Mouse (Mus musculus) forebrain, embryonic 11.5 days (tissue): ENCODE results near the gene Gm40460. TPM values are rescaled to one million over a fixed set of nuclear protein-coding genes. Genes with fewer than 3 reads are reported as not detected.
"Not testable (repeated sequence)": the region's sequence is repeated elsewhere in the genome, so short reads cannot be mapped to it uniquely, and the experiment has no call there.

ENCODE experiments used
- ATAC-seq: fragments of 200-750 bp; cut with Nextera tagmentation; replicated peaks from 2 replicates; pipeline ENCODE4 v1.8.0; 2017; ENCODE audit warnings: moderate TSS enrichment; ENCODE audit not compliant: low FRiP score
- DNase-seq: peaks from one replicate; pipeline ENCODE4 v3.0.0-alpha.2; 2017; ENCODE audit warnings: low spot score
- H3K27ac ChIP-seq: fragments of 300-500 bp; sonication (generic); 2 replicates; pipeline ENCODE4 v1.5.1; 2014; ENCODE audit warnings: low read depth, low read length
- H3K27me3 ChIP-seq: fragments of 300-500 bp; sonication (generic); 2 replicates; pipeline ENCODE4 v1.6.1; 2014; ENCODE audit warnings: mild to moderate bottlenecking, low read length, mixed read lengths; ENCODE audit not compliant: control insufficient read depth, insufficient read depth
- H3K36me3 ChIP-seq: fragments of 300-500 bp; sonication (generic); 2 replicates; pipeline ENCODE4 v1.6.1; 2014; ENCODE audit warnings: mild to moderate bottlenecking, low read length, moderate library complexity, mixed read lengths; ENCODE audit not compliant: control insufficient read depth, insufficient read depth
- H3K4me1 ChIP-seq: fragments of 300-500 bp; sonication (generic); replicated peaks from 2 replicates; pipeline ENCODE4 v1.6.1; 2014; ENCODE audit warnings: low read length, mixed read lengths; ENCODE audit not compliant: control insufficient read depth, insufficient read depth
- H3K4me2 ChIP-seq: fragments of 300-500 bp; sonication (generic); 2 replicates; pipeline ENCODE4 v1.6.1; 2014; ENCODE audit warnings: low read depth, mild to moderate bottlenecking, low read length, moderate library complexity, mixed read lengths; ENCODE audit not compliant: severe bottlenecking
- H3K4me3 ChIP-seq: fragments of 300-500 bp; sonication (generic); 2 replicates; pipeline ENCODE4 v1.5.1; 2014; ENCODE audit warnings: low read depth, low read length
- H3K9ac ChIP-seq: fragments of 300-500 bp; sonication (generic); 2 replicates; pipeline ENCODE4 v1.6.1; 2014; ENCODE audit warnings: low read length
- H3K9me3 ChIP-seq: fragments of 300-500 bp; sonication (generic); 2 replicates; pipeline ENCODE4 v1.6.1; 2016; ENCODE audit warnings: low read length, mixed read lengths; ENCODE audit not compliant: control insufficient read depth
- WGBS: fragments of 180-500 bp; shearing (Covaris S2); extraction: QIAGEN DNeasy Blood & Tissue Kit; methylation state at CpG from one replicate; pipeline ENCODE4 v1.1.7; 2014; 5-methylcytosine and 5-hydroxymethylcytosine counted together
- polyA plus RNA-seq: library from polyadenylated mRNA; unstranded; fragments of >200 nt; fragmentation: Nextera tagmentation; extraction: Ambion mirVana; gene quantifications from 2 replicates; pipeline ENCODE4 v1.2.1, GENCODE M21; 2014

The Gm40460 gene
- polyA plus RNA-seq, 1 experiment from 2014 or later: not detected

DNA sequence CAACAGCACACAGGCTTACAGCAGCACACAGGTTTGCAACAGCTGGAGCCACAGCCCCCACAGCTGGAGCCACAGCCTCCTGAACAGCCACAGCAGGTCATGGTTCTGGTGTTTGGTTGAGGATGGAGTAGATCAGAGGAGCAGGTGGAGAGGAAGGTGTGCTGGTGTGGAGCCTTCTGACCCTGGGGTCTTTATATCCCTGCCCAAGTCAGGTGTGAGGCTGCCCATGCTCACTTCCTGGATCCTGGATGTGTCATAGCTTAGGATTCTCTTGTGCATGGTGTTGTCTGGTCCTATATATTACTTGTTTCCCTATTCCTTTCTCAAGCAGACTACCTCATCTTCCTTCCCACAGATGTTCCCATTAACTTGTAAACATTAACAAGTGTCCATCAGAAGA, 33.4 kb upstream of the Gm40460 start, which contains the start of gene Gm4559:
Gene Gm4559 (minus strand): TSS at position 101 of the 400 bp plus-strand sequence.
- ATAC-seq, H3K9ac ChIP-seq, H3K9me3 ChIP-seq, H3K27ac ChIP-seq, H3K27me3 ChIP-seq, H3K4me2 ChIP-seq, H3K4me1 ChIP-seq, DNase-seq, H3K4me3 ChIP-seq, H3K36me3 ChIP-seq: not testable (repeated sequence)

DNA sequence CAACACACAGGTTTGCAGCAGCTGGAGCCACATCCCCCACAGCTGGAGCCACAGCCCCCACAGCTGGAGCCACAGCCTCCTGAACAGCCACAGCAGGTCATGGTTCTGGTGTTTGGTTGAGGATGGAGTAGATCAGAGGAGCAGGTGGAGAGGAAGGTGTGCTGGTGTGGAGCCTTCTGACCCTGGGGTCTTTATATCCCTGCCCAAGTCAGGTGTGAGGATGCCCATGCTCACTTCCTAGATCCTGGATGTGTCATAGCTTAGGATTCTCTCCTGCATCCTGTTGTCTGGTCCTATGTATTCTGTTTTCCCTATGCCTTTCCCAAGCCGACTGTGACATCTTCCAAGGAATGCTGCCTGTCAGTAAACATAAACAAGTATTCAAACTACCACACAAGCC, 17.4 kb upstream of the Gm40460 start, which contains the start of gene Gm2431:
Gene Gm2431 (minus strand): TSS at position 101 of the 400 bp plus-strand sequence.
- H3K27ac ChIP-seq, H3K9me3 ChIP-seq, H3K4me2 ChIP-seq, H3K9ac ChIP-seq, H3K27me3 ChIP-seq, H3K36me3 ChIP-seq, H3K4me3 ChIP-seq, ATAC-seq, DNase-seq, H3K4me1 ChIP-seq: not testable (repeated sequence)
- 71% methylated on average over 1 of the region's 1 CpGs for WGBS

DNA sequence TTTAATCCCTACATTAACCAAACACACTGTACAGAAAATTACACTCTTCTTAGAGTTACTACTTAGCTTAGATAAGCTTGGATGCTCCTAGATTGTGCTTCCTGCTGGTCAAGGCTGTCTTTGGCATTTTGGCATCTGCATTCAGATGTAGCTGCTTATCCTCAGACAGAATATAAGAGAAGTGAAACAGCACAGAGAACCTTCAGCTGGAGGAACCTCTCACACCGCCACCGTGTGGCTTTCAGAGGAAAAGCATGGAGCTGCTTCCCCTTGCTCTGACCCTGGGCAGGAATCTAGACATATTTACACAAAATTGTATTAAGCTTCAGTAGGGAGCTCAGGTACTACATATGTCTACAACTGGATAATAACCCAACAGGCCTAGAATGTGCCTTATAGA, 14.6 kb upstream of the Gm40460 start:
- ATAC-seq (no peak), DNase-seq (peak; percentile 55)
- Histone ChIP-seq H3K4me2 (no peak overlapping the region), H3K27me3 (no peaks in the 10 kb centered on the region), H3K9ac (no peak overlapping the region), H3K9me3 (no peaks in the 10 kb centered on the region), H3K27ac (no peak overlapping the region), H3K4me1 (no peaks in the 10 kb centered on the region), H3K36me3 (no peaks in the 10 kb centered on the region), H3K4me3 (no peak overlapping the region)
- WGBS: 0% methylated on average over 2 of the region's 2 CpGs

DNA sequence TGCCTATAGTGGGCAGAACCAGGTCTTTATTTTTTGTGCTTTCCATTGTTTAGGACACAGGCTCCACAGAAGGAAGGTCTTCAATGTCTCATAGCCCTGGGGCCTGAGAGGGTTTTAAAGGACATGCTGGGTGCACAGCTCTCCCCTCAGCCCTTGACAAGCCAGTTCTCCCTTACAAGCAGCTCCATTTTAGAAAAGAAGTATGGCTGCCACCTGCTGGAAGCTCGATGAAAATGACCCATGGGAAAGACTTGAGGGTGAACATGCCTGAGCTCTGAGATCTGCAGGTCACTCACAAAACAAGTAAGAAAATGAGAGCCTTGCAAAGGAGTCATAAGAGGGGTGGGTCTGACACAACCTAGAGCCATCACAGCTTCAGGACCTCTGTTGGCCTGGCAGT, 8.9 kb upstream of the Gm40460 start:
- no peaks in the 10 kb centered on the region for H3K9me3 ChIP-seq
- H3K36me3 ChIP-seq: no peaks in the 10 kb centered on the region
- H3K4me3 ChIP-seq: no peak overlapping the region
- H3K27me3 ChIP-seq: no peaks in the 10 kb centered on the region
- H3K27ac ChIP-seq: no peak overlapping the region
- H3K4me1 ChIP-seq: no peaks in the 10 kb centered on the region
- ATAC-seq (no peak), DNase-seq (no peak)
- WGBS: 7% methylated on average over 1 of the region's 1 CpGs
- H3K9ac ChIP-seq: no peak overlapping the region
- H3K4me2 ChIP-seq: no peak overlapping the region

DNA sequence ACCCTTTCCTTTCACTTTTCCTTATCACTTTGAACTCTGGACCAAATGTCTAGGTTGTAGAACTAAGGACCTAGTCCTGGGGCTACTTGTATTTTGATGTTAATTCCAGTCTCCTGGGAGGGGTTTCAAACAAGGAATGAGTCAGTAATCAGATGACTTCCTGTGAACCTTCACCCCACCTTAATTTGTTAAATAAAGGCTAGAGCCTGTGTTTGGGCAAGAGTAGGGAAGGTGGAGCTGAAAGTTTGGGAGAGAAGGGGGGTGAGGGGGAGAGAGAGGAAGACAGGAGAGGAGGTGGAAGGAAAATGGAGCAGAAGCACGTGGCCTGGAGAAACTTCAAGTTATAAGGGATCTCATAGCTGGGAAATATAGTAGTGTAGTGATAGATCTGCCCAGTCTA, 9.3 kb downstream of the Gm40460 start:
- DNase-seq: no peak
- no peaks in the 10 kb centered on the region for H3K27me3 ChIP-seq
- WGBS: 34% methylated on average over 1 of the region's 1 CpGs
- ATAC-seq: no peak
- no peak overlapping the region for H3K4me2 ChIP-seq
- H3K4me1 ChIP-seq: 0 out of 2 replicates have a peak, but pooled peaks cover 6% of the 10 kb centered on the region
- H3K4me3 ChIP-seq: no peak overlapping the region
- H3K9me3 ChIP-seq: no peaks in the 10 kb centered on the region; the same call in 1 of the 2 replicates
- H3K9ac ChIP-seq: no peak overlapping the region
- H3K36me3 ChIP-seq: no peaks in the 10 kb centered on the region
- H3K27ac ChIP-seq: no peak overlapping the region

DNA sequence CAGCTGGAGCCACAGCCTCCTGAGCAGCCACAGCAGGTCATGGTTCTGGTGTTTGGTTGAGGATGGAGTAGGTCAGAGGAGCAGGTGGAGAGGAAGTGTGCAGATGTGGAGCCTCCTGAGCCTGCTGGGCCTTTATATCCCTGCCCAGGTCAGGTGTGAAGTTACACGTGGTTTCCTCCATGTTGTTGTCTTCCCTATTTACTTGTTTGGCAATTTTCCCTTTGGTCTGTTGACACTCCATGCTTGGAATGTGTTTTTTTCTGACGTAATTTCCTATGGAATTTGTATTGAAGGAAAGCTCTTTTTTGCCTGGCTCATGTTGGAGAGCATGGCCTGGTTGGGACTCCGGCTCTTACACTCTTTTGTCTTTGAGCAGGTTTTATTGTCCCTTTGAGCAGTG, 11.0 kb downstream of the Gm40460 start, which contains the start of gene Krtap5-5:
Gene Krtap5-5 (minus strand): TSS at position 101 of the 400 bp plus-strand sequence.
- H3K4me2 ChIP-seq, H3K27me3 ChIP-seq, H3K9me3 ChIP-seq, H3K4me3 ChIP-seq, H3K4me1 ChIP-seq, H3K36me3 ChIP-seq, H3K27ac ChIP-seq, H3K9ac ChIP-seq, DNase-seq, ATAC-seq: not testable (repeated sequence)
- WGBS: 57% methylated on average over 3 of the region's 3 CpGs

DNA sequence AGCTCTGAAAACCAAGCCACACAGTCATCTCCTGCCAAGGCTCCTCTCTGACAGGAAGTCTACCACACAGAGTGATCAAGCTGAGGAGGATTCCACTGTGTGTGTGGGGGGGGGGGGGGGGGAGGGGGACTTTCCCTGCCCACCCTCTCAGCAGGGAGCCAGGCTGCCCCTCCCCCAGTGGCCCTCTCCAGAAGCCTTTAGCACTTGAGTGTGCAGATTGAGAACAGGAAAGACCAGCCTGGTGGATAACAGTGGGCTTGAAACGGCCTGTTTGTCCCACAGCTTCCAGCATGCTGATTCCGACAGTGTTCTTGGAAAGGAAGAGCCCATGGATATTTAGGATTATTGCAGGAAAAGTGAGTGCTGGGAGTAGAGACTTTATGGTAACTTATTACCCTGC, 16.4 kb downstream of the Gm40460 start:
- ATAC-seq (no peak), DNase-seq (no peak)
- Histone ChIP-seq H3K36me3 (no peaks in the 10 kb centered on the region), H3K4me2 (no peak overlapping the region), H3K4me3 (no peak overlapping the region), H3K27me3 (no peaks in the 10 kb centered on the region), H3K9ac (no peak overlapping the region), H3K9me3 (no peaks in the 10 kb centered on the region), H3K4me1 (no peaks in the 10 kb centered on the region), H3K27ac (no peak overlapping the region)
- 47% methylated on average over 2 of the region's 2 CpGs for WGBS

DNA sequence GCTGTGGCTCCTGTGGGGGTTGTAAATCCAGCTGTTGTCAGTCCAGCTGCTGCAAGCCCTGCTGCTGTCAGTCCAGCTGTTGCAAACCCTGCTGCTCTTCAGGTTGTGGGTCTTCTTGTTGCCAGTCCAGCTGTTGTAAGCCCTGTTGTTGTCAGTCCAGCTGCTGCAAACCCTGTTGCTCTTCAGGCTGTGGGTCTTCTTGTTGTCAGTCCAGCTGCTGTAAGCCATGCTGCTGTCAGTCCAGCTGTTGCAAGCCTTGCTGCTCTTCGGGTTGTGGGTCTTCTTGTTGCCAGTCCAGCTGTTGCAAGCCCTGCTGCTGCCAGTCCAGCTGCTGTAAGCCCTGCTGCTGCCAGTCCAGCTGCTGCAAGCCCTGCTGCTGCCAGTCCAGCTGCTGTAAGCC, 28.7 kb downstream of the Gm40460 start:
- 64% methylated on average over 1 of the region's 1 CpGs for WGBS
- DNase-seq, H3K36me3 ChIP-seq, H3K4me3 ChIP-seq, H3K9me3 ChIP-seq, H3K9ac ChIP-seq, H3K27me3 ChIP-seq, ATAC-seq, H3K4me2 ChIP-seq, H3K4me1 ChIP-seq, H3K27ac ChIP-seq: not testable (repeated sequence)

DNA sequence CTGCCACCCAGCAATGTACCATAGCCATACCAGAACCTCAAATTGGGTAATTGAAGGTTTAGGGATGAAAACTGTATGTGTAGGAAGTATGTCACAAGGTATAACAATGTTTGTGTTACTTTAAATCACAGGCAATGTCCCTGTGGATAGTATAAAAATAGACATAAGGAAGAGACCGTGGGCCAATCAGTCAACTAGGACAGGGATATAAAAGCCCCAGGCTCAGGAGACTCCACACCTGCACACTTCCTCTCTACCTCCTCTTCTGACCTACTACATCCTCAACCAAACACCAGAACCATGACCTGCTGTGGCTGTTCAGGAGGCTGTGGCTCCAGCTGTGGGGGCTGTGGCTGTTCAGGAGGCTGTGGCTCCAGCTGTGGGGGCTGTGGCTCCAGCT, 29.3 kb downstream of the Gm40460 start, which contains the start of gene Gm7579:
Gene Gm7579 (plus strand): TSS at position 301 of the 400 bp plus-strand sequence.
- Histone ChIP-seq H3K9me3 (no peaks in the 10 kb centered on the region), H3K27me3 (no peaks in the 10 kb centered on the region), H3K36me3 (no peaks in the 10 kb centered on the region), H3K4me3 (no peak within 1 kb of the TSS), H3K9ac (no peak within 1 kb of the TSS), H3K27ac (no peak within 1 kb of the TSS), H3K4me2 (no peak within 1 kb of the TSS), H3K4me1 (no peaks in the 10 kb centered on the region)
- DNase-seq: no peak
- 73% methylated on average over 1 of the region's 1 CpGs for WGBS
- no peak for ATAC-seq
